Mouse (Mus musculus) myocyte (in vitro differentiated cells): Measurements from ENCODE around the gene Cenpx. TPM values are rescaled to one million over a fixed set of nuclear protein-coding genes. Genes with fewer than 3 reads are reported as not detected.

Source experiments
- H3K27me3 ChIP-seq: one replicate; pipeline ENCODE4 v1.6.1; 2011; ENCODE audit not compliant: control insufficient read depth, insufficient read depth, insufficient read length
- H3K36me3 ChIP-seq: one replicate; pipeline ENCODE4 v1.6.1; 2011; ENCODE audit not compliant: control insufficient read depth, insufficient read depth
- H3K4me2 ChIP-seq: one replicate; pipeline ENCODE4 v1.6.1; 2011; ENCODE audit warnings: low read depth, control low read depth
- H3K4me3 ChIP-seq: one replicate; pipeline ENCODE4 v1.5.1; 2011; ENCODE audit warnings: mild to moderate bottlenecking, control low read depth, moderate library complexity
- H3K79me2 ChIP-seq: one replicate; pipeline ENCODE4 v1.6.1; 2011; ENCODE audit not compliant: control insufficient read depth, insufficient read depth
- H3ac ChIP-seq: one replicate; pipeline ENCODE4 v1.6.1; 2011; ENCODE audit not compliant: control insufficient read depth, insufficient read length
- CEBPB ChIP-seq: IDR thresholded peaks from 2 replicates; pipeline ENCODE4 v1.6.1; 2011; ENCODE audit warnings: mild to moderate bottlenecking, moderate library complexity; ENCODE audit not compliant: poor library complexity, insufficient read depth, severe bottlenecking
- E2F4 ChIP-seq: IDR thresholded peaks from one replicate; pipeline ENCODE4 v1.6.1; 2011; ENCODE audit warnings: mild to moderate bottlenecking, control low read depth, moderate library complexity; ENCODE audit not compliant: insufficient read depth
- MAX ChIP-seq: IDR thresholded peaks from one replicate; pipeline ENCODE4 v1.6.1; 2011; ENCODE audit warnings: low read depth, mild to moderate bottlenecking, control low read depth
- MYOD1 ChIP-seq, 3 experiments: IDR thresholded peaks; one replicate each; pipeline ENCODE4 v1.6.1; 2011; ENCODE audit warnings: control low read depth in 2 of 3, low read depth in 2 of 3, mild to moderate bottlenecking in 2 of 3, moderate library complexity in 1 of 3; ENCODE audit not compliant: insufficient read length in 2 of 3, control insufficient read depth in 1 of 3
- MYOG ChIP-seq, 3 experiments: IDR thresholded peaks; one replicate each; pipeline ENCODE4 v1.6.1; 2011; ENCODE audit warnings: control low read depth in 2 of 3, low read depth in 2 of 3, mild to moderate bottlenecking in 2 of 3; ENCODE audit not compliant: insufficient read length in 2 of 3, control insufficient read depth in 1 of 3, insufficient read depth in 1 of 3
- POLR2A ChIP-seq: IDR thresholded peaks from one replicate; pipeline ENCODE4 v1.6.1; 2011; ENCODE audit warnings: low read depth, mild to moderate bottlenecking, control low read depth, moderate library complexity; ENCODE audit not compliant: insufficient read length
- POLR2AphosphoS2 ChIP-seq: IDR thresholded peaks from one replicate; pipeline ENCODE4 v1.6.1; 2011; ENCODE audit warnings: low read depth, control low read depth; ENCODE audit not compliant: insufficient read length
- REST ChIP-seq: IDR thresholded peaks from one replicate; pipeline ENCODE4 v1.6.1; 2011; ENCODE audit warnings: mild to moderate bottlenecking, control low read depth, moderate library complexity; ENCODE audit not compliant: insufficient read depth, insufficient read length
- SRF ChIP-seq: IDR thresholded peaks from one replicate; pipeline ENCODE4 v1.6.1; 2011; ENCODE audit warnings: low read depth; ENCODE audit not compliant: control insufficient read depth, insufficient read length
- TCF12 ChIP-seq: IDR thresholded peaks from one replicate; pipeline ENCODE4 v1.6.1; 2011; ENCODE audit warnings: mild to moderate bottlenecking, control low read depth; ENCODE audit not compliant: poor library complexity, insufficient read depth, severe bottlenecking
- TCF3 ChIP-seq: IDR thresholded peaks from one replicate; pipeline ENCODE4 v1.6.1; 2011; ENCODE audit warnings: low read depth, control low read depth; ENCODE audit not compliant: insufficient read length
- USF1 ChIP-seq: IDR thresholded peaks from one replicate; pipeline ENCODE4 v1.6.1; 2011; ENCODE audit warnings: low read depth, mild to moderate bottlenecking, control low read depth, moderate library complexity
- polyA plus RNA-seq: library from polyadenylated mRNA; unstranded; fragments of >200 nt; fragmentation: generic; extraction: Trizol; gene quantifications from one replicate; pipeline ENCODE4 v1.2.1, GENCODE M21; 2012; ENCODE audit warnings: missing spikeins

Gene Cenpx
- polyA plus RNA-seq, 1 experiment: 42.5 TPM

DNA sequence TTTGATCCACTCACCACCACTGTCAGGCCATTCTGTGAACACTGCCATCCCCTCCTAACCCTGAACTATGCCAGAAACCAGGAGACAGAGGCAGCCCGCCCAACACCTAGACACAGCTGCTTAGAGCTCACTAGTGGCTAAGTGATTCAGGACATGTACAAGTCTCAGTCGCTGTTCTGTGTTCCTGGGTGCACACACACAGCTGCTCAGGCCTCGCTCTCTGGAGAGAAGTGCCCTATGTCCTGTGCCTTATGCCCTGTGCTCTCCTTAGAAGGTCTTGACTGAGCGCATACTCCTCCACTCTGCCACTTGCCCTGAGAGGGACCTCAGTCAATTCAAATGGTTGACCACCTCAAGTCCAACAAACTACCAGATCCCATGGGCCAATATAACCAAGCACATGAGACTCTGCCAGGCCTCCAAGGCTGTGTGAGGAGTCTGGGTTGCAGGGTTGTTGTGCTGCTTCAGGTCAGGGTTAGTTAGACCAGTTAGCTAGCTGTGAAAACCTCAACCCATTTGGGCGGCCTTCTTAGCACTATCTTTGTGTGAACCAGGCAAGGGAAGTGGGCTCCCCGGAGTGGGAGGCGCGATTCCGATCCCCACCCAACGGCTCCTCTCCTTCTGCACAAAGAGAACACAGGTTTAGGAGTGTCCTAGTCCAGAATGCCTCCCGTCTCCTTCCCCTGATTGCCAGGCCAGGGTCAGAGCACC, 15.1 kb upstream of the Cenpx start:
- no peak overlapping the region for H3K4me2 ChIP-seq
- H3ac ChIP-seq: no peak overlapping the region
- H3K79me2 ChIP-seq: no peaks in the 10 kb centered on the region
- H3K36me3 ChIP-seq: no peaks in the 10 kb centered on the region
- H3K27me3 ChIP-seq: no peaks in the 10 kb centered on the region
- H3K4me3 ChIP-seq: no peak overlapping the region
- no peak for TF ChIP-seq E2F4
- TF ChIP-seq TCF12: no peak
- no peak for TF ChIP-seq REST
- no peak for TF ChIP-seq TCF3
- TF ChIP-seq MAX: no peak
- TF ChIP-seq MYOD1 (IDR thresholded peaks at IDR 0.05; ENCODE audit: control insufficient read depth in 1 of 3, insufficient read length in 2 of 3, low read depth in 2 of 3): no peak
- TF ChIP-seq CEBPB: no peak
- no peak for TF ChIP-seq POLR2AphosphoS2
- no peak for TF ChIP-seq SRF
- no peak for TF ChIP-seq POLR2A

DNA sequence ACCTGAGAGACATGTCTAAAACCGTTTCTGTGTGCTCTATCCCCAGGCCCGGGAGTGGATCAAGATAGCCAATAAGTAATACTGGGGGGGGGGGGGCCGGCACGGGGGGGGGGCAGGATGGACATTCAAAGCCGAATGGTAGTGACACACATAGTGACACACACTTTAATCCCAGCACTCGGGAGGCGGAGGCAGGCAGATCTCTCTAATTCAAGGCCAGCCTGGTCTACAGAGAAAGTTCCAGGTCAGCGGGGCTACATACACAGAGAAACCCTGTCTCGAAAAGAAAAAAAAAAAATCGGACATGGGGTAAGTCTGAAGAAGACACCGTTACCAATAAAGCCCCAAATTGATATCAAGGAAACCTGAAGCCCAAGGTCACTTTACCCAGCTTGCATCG, 14.0 kb upstream of the Cenpx start:
- Histone ChIP-seq H3K4me2 (no peak overlapping the region), H3K36me3 (no peaks in the 10 kb centered on the region), H3K4me3 (peak overlapping the region; percentile 24), H3ac (peak overlapping the region; percentile 16), H3K27me3 (no peaks in the 10 kb centered on the region), H3K79me2 (no peaks in the 10 kb centered on the region)
- TF ChIP-seq E2F4 (no peak), USF1 (no peak), POLR2A (no peak), CEBPB (no peak), REST (no peak), TCF12 (no peak), MAX (no peak), POLR2AphosphoS2 (no peak), TCF3 (no peak), MYOD1 (IDR thresholded peaks at IDR 0.05; ENCODE audit: control insufficient read depth in 1 of 3, insufficient read length in 2 of 3, low read depth in 2 of 3) (no peak)

- Histone ChIP-seq H3K36me3 (no peaks in the 10 kb centered on the region), H3K27me3 (no peaks in the 10 kb centered on the region), H3ac (peak within 1 kb of the TSS; percentile 16), H3K4me2 (peak within 1 kb of the TSS; percentile 94), H3K4me3 (peak within 1 kb of the TSS; percentile 24), H3K79me2 (no peaks in the 10 kb centered on the region)
- TF ChIP-seq USF1: peak; percentile 48
- TF ChIP-seq POLR2AphosphoS2: no peak
- TF ChIP-seq POLR2A: peak; percentile 65
These were observed 13.6 kb upstream of the Cenpx start, which contains the start of gene Dcxr for GRCm38 (mm10) chr11:120727169-120727527. Gene Dcxr, minus strand, starts transcription at chr11:120727281.

GRCm38 (mm10) chr11:120726243-120727168, 13.0 kb upstream of the Cenpx start:
- H3K79me2 ChIP-seq: no peaks in the 10 kb centered on the region
- H3ac ChIP-seq: peak overlapping the region; percentile 16
- H3K27me3 ChIP-seq: no peaks in the 10 kb centered on the region
- no peak for TF ChIP-seq MYOD1 (IDR thresholded peaks at IDR 0.05; ENCODE audit: control insufficient read depth in 1 of 3, insufficient read length in 2 of 3, low read depth in 2 of 3)
- no peak for TF ChIP-seq POLR2AphosphoS2
- no peak for TF ChIP-seq E2F4
- no peak for TF ChIP-seq TCF12
- no peak for TF ChIP-seq USF1
- TF ChIP-seq MAX: no peak
- TF ChIP-seq MYOG (IDR thresholded peaks at IDR 0.05; ENCODE audit: control insufficient read depth in 1 of 3, insufficient read depth in 1 of 3, insufficient read length in 2 of 3, low read depth in 2 of 3): no peak
- no peak for TF ChIP-seq SRF
- TF ChIP-seq REST: no peak
- TF ChIP-seq POLR2A: no peak
- no peak for TF ChIP-seq CEBPB
- TF ChIP-seq TCF3: no peak
- peak overlapping the region; percentile 94 for H3K4me2 ChIP-seq
- H3K4me3 ChIP-seq: peak overlapping the region; percentile 24
- H3K36me3 ChIP-seq: no peaks in the 10 kb centered on the region

GRCm38 (mm10) chr11:120723509-120723908, 10.0 kb upstream of the Cenpx start:
- H3K36me3 ChIP-seq: no peaks in the 10 kb centered on the region
- H3K4me3 ChIP-seq: no peak overlapping the region
- no peak overlapping the region for H3K4me2 ChIP-seq
- TF ChIP-seq USF1: no peak
- TF ChIP-seq SRF: no peak
- TF ChIP-seq MAX: no peak
- no peak for TF ChIP-seq TCF3
- no peak for TF ChIP-seq MYOG (IDR thresholded peaks at IDR 0.05; ENCODE audit: control insufficient read depth in 1 of 3, insufficient read depth in 1 of 3, insufficient read length in 2 of 3, low read depth in 2 of 3)
- TF ChIP-seq REST: no peak
- no peak for TF ChIP-seq POLR2AphosphoS2
- no peak for TF ChIP-seq TCF12
- TF ChIP-seq MYOD1 (IDR thresholded peaks at IDR 0.05; ENCODE audit: control insufficient read depth in 1 of 3, insufficient read length in 2 of 3, low read depth in 2 of 3): no peak
- TF ChIP-seq POLR2A: no peak
- no peak for TF ChIP-seq CEBPB
- TF ChIP-seq E2F4: no peak
- no peak overlapping the region for H3ac ChIP-seq
- no peaks in the 10 kb centered on the region for H3K27me3 ChIP-seq
- no peaks in the 10 kb centered on the region for H3K79me2 ChIP-seq
